Mouse (Mus musculus) megakaryocyte, embryonic 14.5 days (primary cell): Measurements from ENCODE around the gene Tgfbrap1.

Experiments
- FLI1 ChIP-seq: IDR thresholded peaks from 2 replicates; pipeline ENCODE4 v1.6.1; 2012; ENCODE audit warnings: low read length, inconsistent platforms, mixed read lengths
- GATA1 ChIP-seq: IDR thresholded peaks from 3 replicates; pipeline ENCODE4 v1.6.1; 2012; ENCODE audit warnings: mixed read lengths, low read length, inconsistent platforms, borderline replicate concordance

DNA sequence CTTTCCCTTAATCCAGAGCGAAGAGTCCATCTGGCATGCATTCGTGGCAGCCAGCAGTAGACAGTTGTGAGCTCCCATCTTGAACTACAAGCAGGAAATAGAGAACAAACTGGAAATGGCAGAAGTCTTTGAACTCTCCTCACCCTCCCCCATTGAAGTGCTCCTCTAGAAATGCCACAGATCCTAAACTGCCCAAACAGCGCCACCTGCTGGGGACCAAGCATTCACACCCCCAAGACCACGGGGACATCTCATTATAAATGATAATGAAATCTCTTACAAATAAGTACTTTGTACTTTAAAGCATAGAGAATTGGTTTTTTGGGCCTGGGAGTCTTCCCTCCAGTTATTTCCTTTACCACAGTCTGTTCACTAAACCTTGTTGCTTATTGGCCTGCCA is 12.1 kb upstream of the Tgfbrap1 start:
- no peak for TF ChIP-seq GATA1
- TF ChIP-seq FLI1: no peak
